Mouse (Mus musculus) embryonic facial prominence, embryonic 12.5 days (tissue): ENCODE data around the gene Plekho2. TPM values are rescaled to one million over a fixed set of nuclear protein-coding genes. Genes with fewer than 3 reads are reported as not detected.
A peak's percentile ranks its signal among the peaks of the same experiment; 100 is the strongest.

Source experiments
- ATAC-seq: fragments of 200-750 bp; cut with Nextera tagmentation; 2 replicates; pipeline ENCODE4 v1.8.0; 2017; ENCODE audit not compliant: insufficient number of reproducible peaks, insufficient read depth, low FRiP score, low TSS enrichment
- H3K27ac ChIP-seq: fragments of 300-500 bp; sonication (generic); 2 replicates; pipeline ENCODE4 v1.5.1; 2016; ENCODE audit warnings: mild to moderate bottlenecking
- H3K27me3 ChIP-seq: fragments of 300-500 bp; sonication (generic); 2 replicates; pipeline ENCODE4 v1.6.1; 2016; ENCODE audit warnings: mild to moderate bottlenecking, moderate library complexity
- H3K36me3 ChIP-seq: fragments of 300-500 bp; sonication (generic); 2 replicates; pipeline ENCODE4 v1.6.1; 2016; ENCODE audit warnings: mild to moderate bottlenecking
- H3K4me1 ChIP-seq: fragments of 300-500 bp; sonication (generic); 2 replicates; pipeline ENCODE4 v1.6.1; 2016
- H3K4me2 ChIP-seq: fragments of 300-500 bp; sonication (generic); replicated peaks from 2 replicates; pipeline ENCODE4 v1.6.1; 2016; ENCODE audit warnings: mild to moderate bottlenecking, moderate library complexity
- H3K4me3 ChIP-seq: fragments of 300-500 bp; sonication (generic); 2 replicates; pipeline ENCODE4 v1.5.1; 2016; ENCODE audit warnings: mild to moderate bottlenecking
- H3K9ac ChIP-seq: fragments of 300-500 bp; sonication (generic); 2 replicates; pipeline ENCODE4 v1.6.1; 2016; ENCODE audit warnings: mild to moderate bottlenecking, moderate library complexity
- H3K9me3 ChIP-seq: fragments of 300-500 bp; sonication (generic); 2 replicates; pipeline ENCODE4 v1.6.1; 2016; ENCODE audit warnings: mild to moderate bottlenecking, moderate library complexity
- WGBS: fragments of 180-500 bp; shearing (Covaris S2); methylation state at CpG from one replicate; pipeline ENCODE4 v1.1.7; 2016; 5-methylcytosine and 5-hydroxymethylcytosine counted together
- polyA plus RNA-seq: library from polyadenylated mRNA; unstranded; fragments of >200 nt; fragmentation: Nextera tagmentation; extraction: Ambion mirVana; gene quantifications from 2 replicates; pipeline ENCODE4 v1.2.1, GENCODE M21; 2016

Plekho2 gene
- polyA plus RNA-seq, 1 experiment from 2014 or later = 14.6 TPM

- Histone ChIP-seq H3K36me3 (no peaks in the 10 kb centered on the region), H3K27me3 (no peaks in the 10 kb centered on the region), H3K4me1 (peaks cover 2% of the 10 kb centered on the region), H3K9ac (no peak overlapping the region), H3K4me2 (no peak overlapping the region), H3K4me3 (no peak overlapping the region), H3K9me3 (no peaks in the 10 kb centered on the region), H3K27ac (no peak overlapping the region)
- WGBS = 80% methylated on average over 4 of the region's 4 CpGs
- no peak for ATAC-seq
Measured at GRCm38 (mm10) chr9:65536491-65536890, 43.3 kb downstream of the Plekho2 start.

GRCm38 (mm10) chr9:65535789-65536469, 43.9 kb downstream of the Plekho2 start:
- Histone ChIP-seq H3K9ac (no peak overlapping the region), H3K4me2 (no peak overlapping the region), H3K4me3 (no peak overlapping the region), H3K27me3 (no peaks in the 10 kb centered on the region), H3K9me3 (no peaks in the 10 kb centered on the region), H3K4me1 (no peaks in the 10 kb centered on the region), H3K36me3 (no peaks in the 10 kb centered on the region), H3K27ac (no peak overlapping the region)
- WGBS = 81% methylated on average over 10 of the region's 11 CpGs
- ATAC-seq = no peak

GRCm38 (mm10) chr9:65535191-65535722, 44.6 kb downstream of the Plekho2 start:
- Histone ChIP-seq H3K9ac (no peak overlapping the region), H3K4me2 (no peak overlapping the region), H3K4me1 (no peaks in the 10 kb centered on the region), H3K4me3 (no peak overlapping the region), H3K36me3 (no peaks in the 10 kb centered on the region), H3K27me3 (no peaks in the 10 kb centered on the region), H3K27ac (no peak overlapping the region), H3K9me3 (no peaks in the 10 kb centered on the region)
- 63% methylated on average over 3 of the region's 3 CpGs for WGBS
- no peak for ATAC-seq

- ATAC-seq = no peak
- no peak overlapping the region for H3K27ac ChIP-seq
- H3K9me3 ChIP-seq = no peaks in the 10 kb centered on the region
- H3K36me3 ChIP-seq = no peaks in the 10 kb centered on the region
- H3K9ac ChIP-seq = no peak overlapping the region
- no peaks in the 10 kb centered on the region for H3K4me1 ChIP-seq
- H3K27me3 ChIP-seq = no peaks in the 10 kb centered on the region
- 82% methylated on average over 3 of the region's 3 CpGs for WGBS
- H3K4me2 ChIP-seq = no peak overlapping the region
- no peak overlapping the region for H3K4me3 ChIP-seq
Measured at GRCm38 (mm10) chr9:65534111-65534510, 45.7 kb downstream of the Plekho2 start.

GRCm38 (mm10) chr9:65532986-65533385, 46.9 kb downstream of the Plekho2 start:
- H3K27me3 ChIP-seq = no peaks in the 10 kb centered on the region
- no peak for ATAC-seq
- no peak overlapping the region for H3K27ac ChIP-seq
- no peak overlapping the region for H3K4me2 ChIP-seq
- no peaks in the 10 kb centered on the region for H3K36me3 ChIP-seq
- no peaks in the 10 kb centered on the region for H3K9me3 ChIP-seq
- H3K4me3 ChIP-seq = no peak overlapping the region
- WGBS = 77% methylated on average over 8 of the region's 8 CpGs
- no peaks in the 10 kb centered on the region for H3K4me1 ChIP-seq
- no peak overlapping the region for H3K9ac ChIP-seq

GRCm38 (mm10) chr9:65531283-65531682, 48.6 kb downstream of the Plekho2 start:
- H3K4me1 ChIP-seq = no peaks in the 10 kb centered on the region
- H3K27ac ChIP-seq = no peak overlapping the region
- no peaks in the 10 kb centered on the region for H3K9me3 ChIP-seq
- H3K36me3 ChIP-seq = no peaks in the 10 kb centered on the region
- no peaks in the 10 kb centered on the region for H3K27me3 ChIP-seq
- ATAC-seq = no peak
- no peak overlapping the region for H3K9ac ChIP-seq
- 69% methylated on average over 5 of the region's 5 CpGs for WGBS
- H3K4me3 ChIP-seq = no peak overlapping the region
- H3K4me2 ChIP-seq = no peak overlapping the region

- H3K9ac ChIP-seq = no peak overlapping the region
- 51% methylated on average over 8 of the region's 8 CpGs for WGBS
- H3K4me1 ChIP-seq = no peaks in the 10 kb centered on the region
- no peak for ATAC-seq
- no peak overlapping the region for H3K27ac ChIP-seq
- no peaks in the 10 kb centered on the region for H3K36me3 ChIP-seq
- no peak overlapping the region for H3K4me2 ChIP-seq
- no peak overlapping the region for H3K4me3 ChIP-seq
- no peaks in the 10 kb centered on the region for H3K27me3 ChIP-seq
- H3K9me3 ChIP-seq = no peaks in the 10 kb centered on the region
Measured at GRCm38 (mm10) chr9:65529659-65530058, 50.2 kb downstream of the Plekho2 start.

GRCm38 (mm10) chr9:65528417-65529038, 51.3 kb downstream of the Plekho2 start:
- ATAC-seq = no peak
- Histone ChIP-seq H3K9ac (no peak overlapping the region), H3K36me3 (no peaks in the 10 kb centered on the region), H3K27ac (no peak overlapping the region), H3K4me3 (no peak overlapping the region), H3K27me3 (no peaks in the 10 kb centered on the region), H3K4me1 (peaks cover 5% of the 10 kb centered on the region; the same call in 1 of the 2 replicates), H3K9me3 (no peaks in the 10 kb centered on the region), H3K4me2 (no peak overlapping the region)
- 84% methylated on average over 6 of the region's 6 CpGs for WGBS

GRCm38 (mm10) chr9:65525445-65526195, 54.2 kb downstream of the Plekho2 start:
- Histone ChIP-seq H3K9ac (no peak overlapping the region), H3K4me3 (no peak overlapping the region), H3K9me3 (no peaks in the 10 kb centered on the region), H3K27ac (no peak overlapping the region), H3K27me3 (no peaks in the 10 kb centered on the region), H3K4me2 (no peak overlapping the region), H3K36me3 (no peaks in the 10 kb centered on the region), H3K4me1 (peaks cover 7% of the 10 kb centered on the region; the same call in 1 of the 2 replicates)
- ATAC-seq = no peak
- 84% methylated on average over 10 of the region's 10 CpGs for WGBS

GRCm38 (mm10) chr9:65523611-65524364, 56.1 kb downstream of the Plekho2 start:
- no peak overlapping the region for H3K9ac ChIP-seq
- no peak overlapping the region for H3K27ac ChIP-seq
- H3K27me3 ChIP-seq = no peaks in the 10 kb centered on the region
- H3K9me3 ChIP-seq = no peaks in the 10 kb centered on the region
- ATAC-seq = peak; percentile 76; the same call in 1 of the 2 replicates
- no peak overlapping the region for H3K4me3 ChIP-seq
- H3K4me2 ChIP-seq = peak overlapping the region; percentile 35
- peaks cover 17% of the 10 kb centered on the region; the same call in 1 of the 2 replicates for H3K4me1 ChIP-seq
- 26% methylated on average over 14 of the region's 14 CpGs for WGBS
- no peaks in the 10 kb centered on the region for H3K36me3 ChIP-seq

GRCm38 (mm10) chr9:65520505-65520876, 59.3 kb downstream of the Plekho2 start:
- Histone ChIP-seq H3K27ac (no peak overlapping the region), H3K4me1 (peaks cover 17% of the 10 kb centered on the region; the same call in 1 of the 2 replicates), H3K36me3 (no peaks in the 10 kb centered on the region), H3K4me2 (peak overlapping the region; percentile 65), H3K9ac (no peak overlapping the region), H3K27me3 (no peaks in the 10 kb centered on the region), H3K9me3 (no peaks in the 10 kb centered on the region), H3K4me3 (peak overlapping the region; percentile 28)
- ATAC-seq = no peak
- 16% methylated on average over 11 of the region's 11 CpGs for WGBS
